Mouse (Mus musculus) spleen, adult 2 months (tissue): ENCODE data around the gene Dennd1c. TPM values are rescaled to one million over a fixed set of nuclear protein-coding genes. Genes with fewer than 3 reads are reported as not detected.

Experiments used
- DNase-seq, 2 experiments: peaks; one replicate each; pipeline versions ENCODE4 v3.0.0 to v3.0.0-alpha.2; 2012 to 2021; ENCODE audit warnings: low spot score in 2 of 2, low read depth in 1 of 2
- H3K27ac ChIP-seq: fragments of 200-500 bp; 2 replicates; pipeline ENCODE4 v1.5.1; 2012; ENCODE audit warnings: low read length, inconsistent platforms; ENCODE audit not compliant: insufficient read depth
- H3K27me3 ChIP-seq: fragments of 200-500 bp; 2 replicates; pipeline ENCODE4 v1.6.1; 2012; ENCODE audit warnings: mild to moderate bottlenecking, moderate library complexity, low read length, inconsistent platforms; ENCODE audit not compliant: control insufficient read depth, insufficient read depth
- H3K36me3 ChIP-seq: fragments of 200-500 bp; 2 replicates; pipeline ENCODE4 v1.6.1; 2012; ENCODE audit warnings: mild to moderate bottlenecking, low read length, inconsistent platforms; ENCODE audit not compliant: control insufficient read depth, insufficient read depth
- H3K4me1 ChIP-seq: fragments of 200-500 bp; 2 replicates; pipeline ENCODE4 v1.6.1; 2011; ENCODE audit warnings: inconsistent platforms; ENCODE audit not compliant: control insufficient read depth, insufficient read depth, insufficient read length
- H3K4me3 ChIP-seq: fragments of 200-500 bp; 2 replicates; pipeline ENCODE4 v1.5.1; 2011; ENCODE audit warnings: mild to moderate bottlenecking, inconsistent platforms; ENCODE audit not compliant: insufficient read depth, insufficient read length; ENCODE audit errors: extremely low read depth
- CTCF ChIP-seq: fragments of 200-500 bp; IDR thresholded peaks from 2 replicates; pipeline ENCODE4 v1.5.1; 2011; ENCODE audit warnings: mild to moderate bottlenecking, inconsistent platforms; ENCODE audit not compliant: insufficient read depth, insufficient read length, insufficient replicate concordance; ENCODE audit errors: extremely low read depth
- POLR2A ChIP-seq: fragments of 200-500 bp; IDR thresholded peaks from 2 replicates; pipeline ENCODE4 v1.6.1; 2011; ENCODE audit warnings: low read depth, low read length, inconsistent platforms
- WGBS: fragments of 180-500 bp; shearing (Covaris S2); methylation state at CpG from one replicate; pipeline ENCODE4 v1.1.7; 2018; 5-methylcytosine and 5-hydroxymethylcytosine counted together
- polyA plus RNA-seq: library from polyadenylated mRNA; depleted of rRNA; stranded (reverse); fragments of >200 nt; gene quantifications from 2 replicates; pipeline ENCODE4 v1.2.3, GENCODE M21; 2012

Gene Dennd1c
- polyA plus RNA-seq, 1 experiment, result 94.1 TPM

DNA sequence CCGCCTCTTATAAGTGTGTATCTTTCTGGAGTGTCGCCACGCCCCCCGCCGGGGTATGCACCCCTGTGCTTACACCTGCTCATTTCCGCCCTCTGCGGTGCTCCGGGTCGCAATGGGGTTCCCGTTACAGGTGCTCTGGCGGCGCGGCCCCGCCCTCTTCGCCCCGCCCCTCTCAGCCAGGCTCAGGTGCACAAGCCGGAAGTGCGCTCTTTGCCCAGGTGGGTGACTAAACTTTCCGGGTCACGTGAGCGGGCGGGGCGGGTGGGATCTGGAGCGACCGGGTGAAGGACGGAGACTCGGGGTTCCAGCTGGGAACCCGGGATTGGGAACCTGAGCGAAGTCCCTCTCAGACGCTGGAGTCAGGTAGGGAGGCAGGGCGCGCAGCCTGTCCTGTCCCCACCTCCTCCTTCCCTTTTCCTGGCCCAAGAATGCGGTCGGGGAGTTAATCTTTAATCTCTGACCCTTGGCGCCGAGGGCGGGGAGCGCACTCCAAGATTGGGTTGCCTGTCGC, 16.2 kb downstream of the Dennd1c start:
- Histone ChIP-seq H3K27me3 (0 out of 2 replicates have a peak, but pooled peaks cover 2% of the 10 kb centered on the region), H3K36me3 (peaks cover 6% of the 10 kb centered on the region), H3K4me3 (peak overlapping the region; percentile 50; the same call in 1 of the 2 replicates), H3K4me1 (peaks cover 18% of the 10 kb centered on the region; the same call in 1 of the 2 replicates), H3K27ac (no peak overlapping the region)
- TF ChIP-seq POLR2A, result no peak
- TF ChIP-seq CTCF, result no peak
- peak in 1 of 2 experiments; percentile 54 for DNase-seq
- WGBS, result 2% methylated on average over 39 of the region's 39 CpGs

DNA sequence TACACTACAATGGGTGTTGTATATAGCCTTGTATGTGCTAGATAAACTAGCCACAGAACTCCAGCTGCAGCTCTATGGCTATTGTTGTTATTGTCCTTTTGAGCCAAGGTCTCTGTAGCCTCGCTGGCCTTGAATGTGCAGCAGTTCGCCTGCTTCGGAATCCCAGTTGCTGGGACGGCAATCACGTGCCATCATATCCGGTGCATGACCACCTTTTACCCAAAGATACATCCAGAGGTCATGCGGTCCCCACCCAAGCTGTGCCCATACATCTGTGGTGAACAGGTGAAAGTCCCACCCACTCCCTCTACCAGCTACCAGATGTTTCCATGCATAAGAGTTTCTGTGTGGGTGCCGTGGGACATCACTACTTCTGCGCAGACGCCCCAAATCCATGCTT, 17.2 kb downstream of the Dennd1c start:
- DNase-seq, result no peak
- 0 out of 2 replicates have a peak, but pooled peaks cover 1% of the 10 kb centered on the region for H3K36me3 ChIP-seq
- no peak overlapping the region for H3K4me3 ChIP-seq
- H3K4me1 ChIP-seq, result peaks cover 18% of the 10 kb centered on the region; the same call in 1 of the 2 replicates
- no peak overlapping the region; the same call in 1 of the 2 replicates for H3K27ac ChIP-seq
- WGBS, result 35% methylated on average over 10 of the region's 10 CpGs
- 0 out of 2 replicates have a peak, but pooled peaks cover 2% of the 10 kb centered on the region for H3K27me3 ChIP-seq
- no peak for TF ChIP-seq POLR2A

DNA sequence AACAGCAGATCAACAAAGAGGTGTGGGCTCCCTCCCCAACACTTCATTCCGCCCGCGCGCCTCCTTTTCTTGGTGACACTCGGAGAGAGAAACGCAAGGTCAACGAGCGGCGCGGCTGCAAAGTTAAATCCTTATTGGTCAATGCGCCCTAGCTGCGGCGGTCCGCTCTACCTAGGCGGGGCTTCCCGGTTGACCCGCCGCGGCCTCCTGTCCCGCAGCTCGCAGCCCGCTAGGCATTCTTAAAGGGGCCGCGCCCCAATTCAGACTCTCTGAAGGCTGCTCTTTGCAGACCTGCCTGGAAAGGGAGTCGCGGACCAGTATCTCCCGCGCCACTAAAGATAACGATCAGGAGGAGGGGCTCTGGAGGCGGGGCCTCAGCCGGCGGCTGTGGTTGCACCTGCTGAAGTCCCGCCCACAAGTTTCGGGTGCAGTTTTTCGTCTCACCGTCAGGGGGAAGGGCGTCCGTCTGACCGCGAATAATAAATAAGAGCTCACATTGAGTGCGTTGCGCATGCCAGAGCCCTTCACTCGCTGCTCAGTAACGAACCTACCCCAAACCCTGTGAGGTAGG, 18.0 kb downstream of the Dennd1c start:
- H3K36me3 ChIP-seq, result 0 out of 2 replicates have a peak, but pooled peaks cover 1% of the 10 kb centered on the region
- peak overlapping the region; percentile 95 for H3K27ac ChIP-seq
- WGBS, result under 1% methylated on average over 44 of the region's 44 CpGs
- DNase-seq, result peak; percentile 94 to 95
- 0 out of 2 replicates have a peak, but pooled peaks cover 2% of the 10 kb centered on the region for H3K27me3 ChIP-seq
- peaks cover 18% of the 10 kb centered on the region; the same call in 1 of the 2 replicates for H3K4me1 ChIP-seq
- peak overlapping the region; percentile 82 for H3K4me3 ChIP-seq
- no peak; the same call in 1 of the 2 replicates for TF ChIP-seq POLR2A
- TF ChIP-seq CTCF, result peak; percentile 61; the same call in 1 of the 2 replicates

DNA sequence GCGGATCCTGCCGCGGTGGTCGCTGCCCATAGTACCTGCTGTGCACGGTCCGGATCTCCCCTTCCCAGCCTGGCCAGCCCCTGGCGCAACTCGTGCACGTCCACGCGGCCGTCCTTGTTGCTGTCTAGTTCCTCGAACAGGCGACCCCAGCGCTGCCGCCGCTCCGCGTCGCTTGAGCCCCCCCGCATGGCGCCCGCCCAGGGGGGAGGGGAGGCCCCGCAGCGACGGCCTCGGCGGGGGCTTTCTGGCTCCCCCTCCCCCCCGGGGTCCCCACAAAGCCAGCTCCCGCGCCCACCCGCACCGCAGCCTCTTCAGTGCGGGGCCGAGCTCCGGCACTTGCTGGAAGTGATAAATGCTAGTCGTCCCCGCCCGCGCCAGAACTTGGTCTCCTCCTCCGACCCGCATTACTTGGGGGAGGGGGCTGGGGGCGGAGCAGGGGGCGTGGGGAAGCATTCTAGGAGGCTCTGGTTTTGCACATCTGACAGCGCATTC, 18.8 kb downstream of the Dennd1c start, which contains the start of gene Slc25a23:
Gene Slc25a23, minus strand, starts transcription at position 378 of the 492 bp plus-strand sequence.
- H3K27ac ChIP-seq, result peak within 1 kb of the TSS; percentile 95
- peak within 1 kb of the TSS; percentile 82 for H3K4me3 ChIP-seq
- peak in 1 of 2 experiments; percentile 54 for DNase-seq
- H3K27me3 ChIP-seq, result 0 out of 2 replicates have a peak, but pooled peaks cover 2% of the 10 kb centered on the region
- 1% methylated on average over 40 of the region's 45 CpGs for WGBS
- no peaks in the 10 kb centered on the region for H3K36me3 ChIP-seq
- no peak for TF ChIP-seq CTCF
- TF ChIP-seq POLR2A, result no peak
- H3K4me1 ChIP-seq, result peaks cover 18% of the 10 kb centered on the region; the same call in 1 of the 2 replicates

DNA sequence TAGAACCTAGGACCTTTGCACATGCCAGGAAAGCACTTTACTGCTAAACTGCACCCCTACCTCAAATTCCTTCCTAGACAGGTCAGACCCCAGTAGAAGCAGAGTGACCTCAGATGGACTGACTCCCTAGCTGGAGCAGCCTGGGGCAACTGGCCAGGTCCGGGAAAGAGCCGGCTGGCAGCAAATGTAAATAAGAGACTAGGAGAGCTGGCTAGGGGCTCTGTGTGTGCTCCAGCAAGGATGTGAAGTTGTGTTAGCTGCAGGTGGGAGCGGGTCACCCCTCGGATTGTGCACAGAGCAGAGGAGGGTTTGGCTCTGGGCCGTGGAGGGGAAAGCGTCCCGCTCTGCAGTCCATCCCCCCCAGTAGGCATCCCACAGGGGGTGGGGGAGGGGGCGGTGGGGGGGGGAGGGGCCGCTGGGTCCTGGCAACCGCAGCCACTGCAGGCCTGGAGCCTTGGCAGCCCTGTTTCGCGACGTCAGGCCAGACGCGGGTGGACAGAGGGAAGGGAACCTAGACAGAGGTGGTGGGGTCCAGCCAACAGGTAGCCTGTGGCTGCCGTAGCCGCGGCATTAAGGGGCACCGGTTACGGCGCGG, 19.3 kb downstream of the Dennd1c start, which contains the start of gene Crb3:
Gene Crb3, plus strand, starts transcription at position 215 of the 595 bp plus-strand sequence.
- Histone ChIP-seq H3K36me3 (no peaks in the 10 kb centered on the region), H3K27ac (no peak within 1 kb of the TSS), H3K4me3 (peak within 1 kb of the TSS; percentile 82), H3K4me1 (peaks cover 18% of the 10 kb centered on the region; the same call in 1 of the 2 replicates), H3K27me3 (0 out of 2 replicates have a peak, but pooled peaks cover 2% of the 10 kb centered on the region)
- no peak for DNase-seq
- TF ChIP-seq POLR2A (no peak), CTCF (no peak)
- 15% methylated on average over 19 of the region's 22 CpGs for WGBS

DNA sequence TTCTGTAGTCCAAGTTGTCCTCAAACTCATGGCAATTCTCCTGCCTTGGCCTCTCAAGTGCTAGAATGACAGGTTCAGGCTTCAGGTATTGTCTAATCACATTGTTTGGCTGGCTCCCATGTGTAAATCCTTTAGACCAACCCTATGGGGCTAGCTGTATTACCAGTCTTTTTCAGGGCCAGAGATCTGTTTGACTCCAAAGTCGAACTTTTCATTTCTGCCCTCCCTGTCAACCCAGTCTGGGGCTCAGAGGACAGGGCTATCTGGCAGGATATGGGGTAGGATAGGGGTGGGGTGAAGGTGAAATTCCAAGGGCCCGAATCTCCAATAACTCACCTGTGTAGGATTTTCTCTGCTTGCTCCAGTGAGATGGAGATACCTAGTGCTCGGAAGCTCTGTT, 22.1 kb downstream of the Dennd1c start:
- Histone ChIP-seq H3K4me3 (no peak overlapping the region), H3K36me3 (no peaks in the 10 kb centered on the region), H3K4me1 (peaks cover 8% of the 10 kb centered on the region; the same call in 1 of the 2 replicates), H3K27ac (no peak overlapping the region), H3K27me3 (no peaks in the 10 kb centered on the region)
- no peak for TF ChIP-seq CTCF
- TF ChIP-seq POLR2A, result no peak
- DNase-seq, result no peak
- WGBS, result 84% methylated on average over 3 of the region's 3 CpGs
